Mouse (Mus musculus) right cerebral cortex, adult 18-20 months (tissue): ENCODE results near the gene Lig4.

Experiments used
- DNase-seq: peaks from one replicate; pipeline ENCODE4 v3.0.0; 2022; ENCODE audit warnings: mixed read lengths

Gene Lig4

GRCm38 (mm10) chr8:9929746-9930445 lies 47.6 kb downstream of the Lig4 start:
- peak; percentile 84 for DNase-seq
